Mouse (Mus musculus) gastrocnemius, adult 8-10 months (tissue): ENCODE results near the gene Robo4. TPM values are rescaled to one million over a fixed set of nuclear protein-coding genes. Genes with fewer than 3 reads are reported as not detected.

Experiments used
- DNase-seq, 2 experiments: peaks; one replicate each; pipeline ENCODE4 v3.0.0; 2022; ENCODE audit warnings: low spot score in 2 of 2
- total RNA-seq, 4 experiments: library from RNA; stranded (reverse); gene quantifications; 2 replicates each; pipeline ENCODE4 v1.2.4; 2022

Gene Robo4
- total RNA-seq, 4 experiments from 2014 or later: 6.8 to 9.2 (median 7.1) TPM

DNA sequence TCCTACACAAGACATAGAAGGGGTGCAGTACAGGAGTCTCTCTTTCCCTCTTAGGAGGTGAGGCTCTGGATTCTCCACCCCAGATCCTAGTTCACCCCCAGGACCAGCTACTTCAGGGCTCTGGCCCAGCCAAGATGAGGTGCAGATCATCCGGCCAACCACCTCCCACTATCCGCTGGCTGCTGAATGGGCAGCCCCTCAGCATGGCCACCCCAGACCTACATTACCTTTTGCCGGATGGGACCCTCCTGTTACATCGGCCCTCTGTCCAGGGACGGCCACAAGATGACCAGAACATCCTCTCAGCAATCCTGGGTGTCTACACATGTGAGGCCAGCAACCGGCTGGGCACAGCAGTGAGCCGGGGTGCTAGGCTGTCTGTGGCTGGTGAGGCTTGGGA is 804 bp downstream of the Robo4 start:
- no peak for DNase-seq

DNA sequence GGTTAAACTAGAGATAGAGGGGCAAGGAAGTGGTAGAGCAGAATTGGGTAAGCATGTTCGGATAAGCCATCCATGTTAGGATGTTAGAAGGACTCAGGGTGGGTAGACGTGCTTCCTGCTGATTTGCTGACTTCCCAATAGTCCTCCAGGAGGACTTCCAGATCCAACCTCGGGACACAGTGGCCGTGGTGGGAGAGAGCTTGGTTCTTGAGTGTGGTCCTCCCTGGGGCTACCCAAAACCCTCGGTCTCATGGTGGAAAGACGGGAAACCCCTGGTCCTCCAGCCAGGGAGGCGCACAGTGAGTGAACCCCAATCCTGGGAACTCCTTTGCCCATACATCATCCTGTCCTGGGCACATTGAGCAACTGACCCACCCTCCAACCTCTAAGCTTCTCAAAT is 1.3 kb downstream of the Robo4 start:
- no peak for DNase-seq

DNA sequence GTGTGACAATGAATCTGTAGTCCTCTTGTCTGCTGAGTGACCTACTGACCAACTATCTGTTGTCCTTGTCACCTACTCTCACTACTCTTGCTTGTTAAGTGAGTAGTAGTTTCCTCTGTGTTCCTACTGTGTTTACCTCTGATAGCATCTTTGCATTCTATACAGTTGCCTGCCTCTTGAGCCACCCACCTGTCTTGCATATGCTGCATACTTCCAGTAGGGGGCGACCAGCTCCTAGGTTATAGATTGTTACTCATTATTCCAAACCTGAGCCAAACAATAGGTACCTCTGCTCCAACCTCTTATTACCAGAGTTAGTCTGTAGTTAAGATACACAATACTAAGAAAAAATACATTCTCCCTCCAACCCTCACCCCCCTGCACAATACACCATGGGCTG is 4.7 kb downstream of the Robo4 start:
- no peak for DNase-seq

DNA sequence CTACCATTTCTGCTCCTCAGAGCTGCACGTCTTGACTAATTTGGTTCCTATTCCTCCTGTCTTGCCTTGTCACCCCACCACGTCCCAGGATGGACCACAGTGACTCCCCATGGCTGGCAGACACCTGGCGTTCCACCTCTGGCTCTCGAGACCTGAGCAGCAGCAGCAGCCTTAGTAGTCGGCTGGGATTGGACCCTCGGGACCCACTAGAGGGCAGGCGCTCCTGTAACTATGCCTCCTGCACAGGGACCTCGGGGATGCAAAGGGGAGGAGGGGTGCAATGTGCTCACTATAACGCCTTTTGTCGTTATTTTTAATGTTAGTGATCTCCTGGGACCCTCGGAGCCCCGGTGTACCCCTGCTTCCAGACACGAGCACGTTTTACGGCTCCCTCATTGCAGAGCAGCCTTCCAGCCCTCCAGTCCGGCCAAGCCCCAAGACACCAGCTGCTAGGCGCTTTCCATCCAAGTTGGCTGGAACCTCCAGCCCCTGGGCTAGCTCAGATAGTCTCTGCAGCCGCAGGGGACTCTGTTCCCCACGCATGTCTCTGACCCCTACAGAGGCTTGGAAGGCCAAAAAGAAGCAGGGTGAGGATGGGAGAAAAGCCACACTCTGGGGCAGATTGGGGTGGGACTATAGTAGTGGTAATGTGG is 6.3 kb downstream of the Robo4 start:
- no peak for DNase-seq

DNA sequence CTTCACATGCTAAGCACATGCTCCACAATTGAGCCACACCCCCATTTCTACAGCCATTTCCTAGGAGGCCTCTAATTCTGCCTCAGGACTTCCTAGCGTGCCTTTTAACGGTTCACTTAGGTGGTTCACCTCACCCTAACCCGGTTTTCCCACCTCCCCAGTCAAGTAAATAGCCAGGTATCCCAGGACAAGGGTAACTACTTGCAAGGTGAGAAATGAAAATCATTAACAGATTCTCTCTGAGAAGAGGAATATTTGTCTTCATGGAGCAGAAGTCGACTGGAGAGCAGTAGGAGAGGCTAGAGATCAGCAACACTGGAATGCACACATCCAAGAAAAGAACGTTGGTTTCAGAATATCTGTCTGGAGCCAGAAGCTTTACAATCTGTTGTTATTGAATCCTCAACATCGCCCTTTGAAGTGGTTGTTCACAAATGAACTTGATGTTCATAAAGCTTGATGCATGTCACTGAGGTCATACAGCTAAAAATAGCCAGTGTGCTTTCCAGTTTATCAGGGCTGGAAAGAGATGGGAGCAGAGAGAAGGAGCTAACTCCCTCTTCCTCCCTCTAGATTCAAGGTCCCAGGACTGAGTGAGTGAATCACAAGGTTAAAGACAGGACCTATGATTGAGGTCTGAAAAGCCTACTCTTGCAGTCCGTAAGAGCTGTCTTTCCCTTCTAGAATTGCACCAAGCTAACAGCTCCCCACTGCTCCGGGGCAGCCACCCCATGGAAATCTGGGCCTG is 8.2 kb downstream of the Robo4 start:
- no peak for DNase-seq

DNA sequence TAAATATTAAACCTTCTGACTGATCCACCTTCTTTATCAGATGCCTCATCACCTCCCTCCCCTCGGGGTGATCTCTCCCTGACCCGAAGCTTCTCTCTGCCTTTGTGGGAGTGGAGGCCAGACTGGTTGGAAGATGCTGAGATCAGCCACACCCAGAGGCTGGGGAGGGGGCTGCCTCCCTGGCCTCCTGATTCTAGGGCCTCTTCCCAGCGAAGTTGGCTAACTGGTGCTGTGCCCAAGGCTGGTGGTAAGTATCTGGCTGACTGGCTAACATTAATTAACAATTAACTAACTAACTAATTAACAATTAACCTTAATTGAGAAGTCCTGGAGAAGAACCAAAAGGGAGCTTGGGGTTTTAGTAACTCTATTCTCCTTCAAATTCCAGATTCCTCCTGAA is 11.3 kb downstream of the Robo4 start:
- no peak for DNase-seq

DNA sequence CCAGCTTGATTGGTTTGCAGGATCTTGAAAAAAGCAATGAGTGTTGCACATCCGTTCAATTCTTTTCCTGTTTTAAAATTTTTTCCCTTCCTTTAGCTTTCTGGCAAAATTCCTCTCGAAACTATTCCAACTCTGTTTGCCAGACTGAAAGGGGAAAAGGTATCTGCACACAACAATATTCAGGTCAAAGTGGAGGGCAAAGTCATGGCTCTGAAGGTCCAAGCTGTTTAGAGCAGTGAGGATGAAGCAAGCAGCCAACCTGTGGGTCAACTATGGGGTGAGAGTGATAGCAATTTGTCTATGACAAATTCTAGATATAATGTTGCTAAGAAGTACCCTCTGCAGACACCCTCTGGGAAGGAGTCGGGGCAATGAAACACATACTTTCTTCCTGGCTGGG is 13.0 kb downstream of the Robo4 start:
- DNase-seq: no peak

DNA sequence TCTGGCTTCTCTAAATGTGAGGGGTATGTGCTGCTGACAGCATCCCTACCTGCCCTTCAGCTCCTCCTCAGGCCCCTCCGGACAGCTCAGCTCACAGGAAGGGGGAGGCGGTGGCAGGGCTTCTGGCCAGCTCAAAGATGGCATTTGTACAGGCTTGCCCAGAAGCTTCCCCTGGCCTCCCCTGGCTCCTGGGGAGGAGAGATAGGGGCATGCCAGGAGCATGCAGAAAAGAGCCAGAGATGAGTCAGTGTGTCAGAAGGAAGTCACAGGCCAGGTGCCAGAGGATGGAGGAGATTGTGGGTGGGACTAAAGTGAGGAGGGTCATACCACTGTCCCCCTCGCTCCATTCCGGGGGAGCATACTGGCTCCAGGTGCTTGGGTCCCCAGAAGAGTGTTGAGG is 17.1 kb downstream of the Robo4 start:
- DNase-seq: no peak

DNA sequence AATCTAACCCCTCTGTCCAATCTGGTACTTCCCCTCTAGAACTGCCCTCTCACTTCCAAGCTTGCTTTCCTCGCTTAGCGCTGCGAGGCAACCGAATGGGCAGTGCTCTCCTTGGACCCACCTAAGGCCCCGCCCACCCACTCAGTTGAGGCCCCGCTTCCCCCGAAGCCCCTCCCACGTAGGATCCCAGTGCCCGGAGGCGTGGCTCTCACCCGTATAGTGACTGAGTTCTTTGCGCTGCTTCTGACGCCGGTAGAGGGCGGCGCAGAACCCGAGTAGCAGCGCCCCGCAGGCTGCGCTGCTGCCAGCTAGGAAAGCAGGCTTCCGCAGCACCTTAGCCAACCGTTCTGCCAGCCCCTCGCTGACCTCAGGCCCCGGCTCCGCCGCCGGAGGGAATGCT is 19.0 kb downstream of the Robo4 start:
- DNase-seq: peak; percentile 53 to 68

DNA sequence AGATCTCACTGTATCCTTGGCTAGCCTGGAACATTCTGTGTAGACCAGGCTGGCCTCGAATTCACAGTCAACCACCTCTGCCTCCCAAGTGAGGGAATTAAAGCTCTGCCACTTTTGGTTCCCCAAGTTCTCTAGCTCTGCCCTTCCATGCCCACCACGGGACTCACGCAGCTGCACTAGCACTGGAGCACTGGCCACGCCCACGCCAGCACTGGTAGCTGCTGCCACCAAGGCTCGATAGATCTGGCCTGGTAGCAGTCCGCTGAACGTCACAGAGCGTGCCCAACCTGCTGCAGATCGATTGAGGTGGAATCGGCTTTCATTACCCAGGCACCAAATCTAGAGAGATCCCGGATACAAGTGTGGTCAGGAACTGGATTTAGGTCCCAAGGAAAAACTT is 19.5 kb downstream of the Robo4 start:
- peak in 1 of 2 experiments; percentile 19 for DNase-seq

DNA sequence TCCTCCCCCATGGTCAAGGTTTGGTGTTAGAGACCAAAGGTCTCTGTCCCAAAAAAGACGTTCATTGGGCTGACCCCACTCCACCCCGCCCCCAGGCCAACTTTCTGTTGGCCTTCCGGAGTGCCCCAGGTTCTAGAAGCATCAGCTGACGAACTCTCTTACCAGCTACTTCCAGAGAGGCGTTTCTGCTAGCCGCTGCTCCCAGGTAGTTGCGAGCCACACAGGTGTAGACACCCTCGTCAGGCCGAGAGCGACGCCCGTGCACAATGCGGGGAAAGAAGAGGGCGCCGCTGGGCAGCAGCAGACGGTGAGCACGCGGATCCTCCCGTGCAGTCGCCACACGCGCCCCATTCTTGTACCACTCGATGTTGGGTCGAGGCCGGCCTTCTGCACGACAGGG is 27.6 kb downstream of the Robo4 start:
- no peak for DNase-seq

DNA sequence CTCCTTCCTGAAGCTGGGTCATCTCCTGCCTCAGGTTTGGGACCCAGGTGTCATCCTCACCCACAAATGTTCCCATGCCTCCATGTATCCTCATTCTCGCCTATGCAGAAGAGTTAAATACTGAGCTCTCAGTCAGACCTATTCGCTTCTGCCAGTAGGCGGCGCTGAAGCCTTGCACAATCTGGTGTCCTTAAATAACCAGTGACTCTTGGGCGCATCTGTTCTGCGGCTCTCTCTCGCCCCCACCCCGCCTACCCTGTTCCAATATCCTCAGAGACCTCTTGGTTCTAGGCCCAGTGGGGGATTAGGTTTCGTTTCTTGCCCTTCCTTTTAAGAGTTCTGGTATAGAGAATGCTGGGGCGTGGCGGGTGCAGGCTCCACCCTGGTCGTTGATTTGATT is 28.9 kb downstream of the Robo4 start:
- DNase-seq: peak; percentile 63 to 78

DNA sequence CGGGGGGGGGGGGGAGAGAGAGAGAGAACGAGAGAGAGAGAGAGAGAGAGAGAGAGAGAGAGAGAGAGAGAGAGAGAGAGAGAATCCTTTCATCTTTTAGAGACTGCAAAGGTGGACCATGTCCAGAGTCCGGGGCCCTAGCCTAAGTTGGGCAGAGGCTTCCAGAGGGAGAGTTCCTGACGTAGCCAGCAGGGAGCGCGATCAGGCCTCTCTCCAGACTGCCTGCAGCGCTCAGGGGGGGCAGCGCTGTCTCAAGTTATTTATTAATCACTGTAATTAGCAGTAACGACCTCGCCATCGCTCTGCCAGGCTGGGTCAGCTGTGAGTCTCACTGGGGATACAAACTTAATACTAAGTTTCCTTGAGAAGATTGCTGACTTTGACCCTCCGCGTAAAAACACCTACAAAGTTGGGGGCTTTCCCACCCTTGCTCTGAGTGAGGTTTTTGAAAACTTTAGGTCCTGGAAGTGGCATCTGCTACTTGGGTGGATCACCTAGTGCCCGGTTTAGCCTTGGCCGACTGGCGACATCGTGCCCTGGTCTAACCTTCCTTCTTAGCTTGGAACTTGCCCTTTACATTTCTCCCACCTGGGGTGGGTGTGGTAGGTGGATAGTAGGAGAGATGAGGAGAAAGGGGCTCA is 30.4 kb downstream of the Robo4 start:
- DNase-seq: no peak

DNA sequence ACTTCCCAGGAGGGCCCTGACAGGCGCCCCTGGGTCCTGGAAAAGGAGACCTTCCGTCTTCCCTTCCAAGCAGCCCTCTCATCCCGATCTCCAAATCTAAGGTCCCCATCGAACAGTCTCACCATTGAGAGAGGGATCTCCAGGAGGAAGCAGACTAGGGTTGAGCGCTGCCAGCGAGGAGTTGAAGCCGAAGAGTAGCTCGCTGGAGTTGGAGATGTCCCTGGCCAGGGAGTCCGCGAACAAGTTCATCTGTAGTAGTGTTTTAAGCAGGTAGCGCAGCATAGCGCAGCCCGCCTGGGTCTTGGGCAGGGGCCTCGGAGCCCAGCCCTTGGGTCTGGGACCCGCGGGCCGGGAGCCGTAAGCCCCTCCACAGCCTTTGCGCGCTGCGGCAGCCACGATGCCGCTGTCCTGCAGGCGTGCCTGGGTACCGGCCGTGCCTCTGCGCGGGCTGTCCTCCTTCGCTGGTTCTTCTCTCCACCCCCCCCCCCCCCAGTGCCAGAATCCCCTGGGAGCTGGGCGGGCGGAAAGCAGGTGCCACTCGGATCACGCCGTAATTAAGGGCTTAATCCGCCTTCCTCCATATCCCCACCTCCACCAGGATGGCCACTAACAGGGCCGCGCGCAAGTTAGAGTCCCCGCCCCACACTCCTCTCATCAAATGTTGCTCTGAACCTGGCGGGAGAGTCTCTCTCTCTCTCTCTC is 31.2 kb downstream of the Robo4 start, which contains the start of gene Robo3:
Robo3 (minus strand) TSS at position 527 of the 702 bp plus-strand sequence.
- no peak for DNase-seq

DNA sequence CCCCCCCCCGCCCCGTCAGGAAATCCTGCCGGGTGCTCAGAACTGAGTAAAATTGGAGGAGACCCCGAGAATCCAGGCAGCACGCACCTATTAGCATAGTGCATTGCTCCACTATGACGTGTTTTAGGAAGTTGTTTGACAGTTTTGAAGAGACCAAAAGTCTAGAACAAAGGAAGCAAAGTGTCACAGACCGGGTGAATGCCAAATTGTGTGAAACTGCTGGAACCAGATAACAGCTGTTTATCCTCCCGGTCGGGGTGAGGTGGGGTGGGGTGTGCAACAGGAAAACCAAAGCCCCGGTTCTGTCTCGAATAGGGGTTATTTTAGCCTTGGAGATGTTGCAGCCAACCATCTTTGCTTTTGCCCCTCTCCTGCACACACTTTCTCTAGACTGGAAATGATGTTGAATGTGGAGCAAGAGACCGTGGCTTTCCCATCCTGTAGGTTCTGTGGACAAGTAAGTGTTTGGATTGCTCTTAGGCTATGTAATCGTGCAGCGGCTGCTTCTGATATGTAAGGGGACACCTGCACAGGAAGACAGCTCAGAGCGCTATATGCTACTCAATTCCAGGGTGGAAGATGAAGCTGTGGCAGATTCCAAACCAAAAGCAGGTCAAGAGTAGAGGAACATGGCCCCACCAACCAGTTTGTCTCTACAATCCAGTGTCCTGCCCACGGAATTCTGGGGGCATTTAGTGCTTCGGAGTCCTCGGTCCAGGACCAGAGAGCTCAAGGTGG is 32.3 kb downstream of the Robo4 start:
- DNase-seq: no peak

DNA sequence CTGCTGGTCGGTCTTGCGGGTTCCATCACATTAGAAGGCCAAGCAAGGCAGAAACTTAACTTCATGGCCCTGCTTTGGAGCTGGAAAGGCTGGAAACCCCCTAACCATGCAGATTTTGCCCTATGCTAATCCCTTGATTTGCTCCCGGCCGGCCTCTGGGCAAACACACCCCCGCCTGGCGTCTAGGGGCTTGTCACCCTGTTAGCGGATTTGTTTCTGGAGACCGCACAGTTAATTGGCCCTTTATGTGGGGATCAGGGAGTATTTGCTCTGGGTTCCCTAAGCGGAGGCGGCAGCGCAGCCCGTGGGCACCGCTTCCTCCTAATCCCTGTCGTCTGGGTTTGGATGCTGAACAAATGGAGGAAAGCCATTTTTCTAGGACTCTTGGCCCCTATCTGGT is 33.2 kb downstream of the Robo4 start:
- DNase-seq: no peak

DNA sequence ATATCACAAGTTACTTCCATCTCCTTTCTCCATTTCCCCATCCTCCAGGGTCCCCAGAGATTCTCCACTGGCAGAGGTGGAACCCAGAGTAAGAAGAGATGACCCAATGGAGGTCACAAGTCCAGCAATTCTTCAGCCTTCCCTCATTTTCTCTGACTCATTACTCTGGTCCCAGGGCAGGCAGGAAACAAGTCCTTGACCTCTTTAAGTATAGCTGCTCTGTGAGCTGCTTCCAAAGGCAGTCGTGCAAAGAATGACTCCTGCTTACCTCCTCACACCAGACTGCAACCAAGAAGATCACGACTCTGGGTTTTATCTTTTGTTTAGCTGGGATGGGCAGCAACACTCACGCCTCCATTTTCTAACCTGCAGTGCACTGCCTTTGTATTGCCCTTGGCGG is 33.9 kb downstream of the Robo4 start:
- no peak for DNase-seq

DNA sequence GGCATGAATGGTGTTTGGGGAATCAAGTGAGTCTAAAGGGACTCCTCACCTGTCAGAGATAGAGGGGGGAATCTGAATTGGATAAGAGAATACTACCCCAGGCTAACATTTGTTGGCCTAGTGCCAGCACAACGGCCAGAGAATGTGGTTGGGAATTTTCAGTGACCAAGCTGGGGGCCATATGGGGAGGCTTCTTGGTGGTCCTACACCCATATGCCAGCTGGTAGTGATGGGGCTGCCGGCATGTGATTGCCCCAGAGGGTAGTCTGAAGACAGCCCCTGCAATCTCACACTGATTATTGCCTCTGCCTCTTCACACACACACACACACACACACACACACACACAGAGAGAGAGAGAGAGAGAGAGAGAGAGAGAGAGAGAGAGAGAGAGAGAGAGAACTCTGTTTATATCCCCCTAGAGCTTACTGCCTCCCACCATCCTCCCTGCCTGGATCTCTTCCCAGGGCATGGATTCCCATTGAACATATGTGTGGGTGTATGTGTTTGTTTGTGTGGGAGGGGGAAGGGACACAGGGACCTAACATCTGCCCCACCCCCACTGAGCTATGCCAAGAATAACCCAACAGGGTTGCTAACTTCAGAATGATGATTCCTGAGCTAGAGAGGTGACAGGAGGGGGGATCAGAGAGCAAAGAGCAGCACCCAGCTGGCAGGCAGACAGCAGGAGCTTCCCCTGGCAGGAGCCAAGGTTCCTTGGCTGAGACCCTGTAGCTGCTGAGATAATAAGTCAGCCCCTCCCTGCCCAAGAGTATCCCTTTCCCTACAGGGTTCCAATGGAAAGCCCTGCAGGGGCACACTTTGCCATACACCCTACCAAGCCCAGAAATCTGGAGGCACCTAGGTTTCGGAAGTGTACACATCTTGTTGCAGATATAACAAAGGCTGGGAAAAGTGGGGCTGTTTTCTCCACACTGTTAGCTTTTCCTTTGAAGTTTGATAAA is 36.4 kb downstream of the Robo4 start:
- no peak for DNase-seq

DNA sequence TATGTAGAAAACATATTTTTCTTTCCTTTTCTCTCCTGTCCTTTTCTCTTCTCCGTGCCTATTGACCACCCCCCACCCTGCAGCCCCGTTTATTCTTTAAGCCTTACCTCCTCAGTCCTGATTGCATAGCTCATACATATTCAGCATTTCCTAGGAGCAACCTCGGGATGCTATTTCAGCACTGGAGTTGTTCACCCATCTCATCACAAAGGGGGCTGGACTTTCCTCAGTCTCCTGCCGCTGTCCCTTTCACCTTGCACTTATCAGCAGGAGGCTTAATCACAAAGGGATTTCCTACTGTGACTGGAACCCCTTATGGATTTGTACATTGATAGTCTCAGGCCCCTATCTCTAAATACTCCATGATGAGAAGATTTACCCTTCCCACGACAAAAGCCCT is 50.7 kb downstream of the Robo4 start:
- no peak for DNase-seq

DNA sequence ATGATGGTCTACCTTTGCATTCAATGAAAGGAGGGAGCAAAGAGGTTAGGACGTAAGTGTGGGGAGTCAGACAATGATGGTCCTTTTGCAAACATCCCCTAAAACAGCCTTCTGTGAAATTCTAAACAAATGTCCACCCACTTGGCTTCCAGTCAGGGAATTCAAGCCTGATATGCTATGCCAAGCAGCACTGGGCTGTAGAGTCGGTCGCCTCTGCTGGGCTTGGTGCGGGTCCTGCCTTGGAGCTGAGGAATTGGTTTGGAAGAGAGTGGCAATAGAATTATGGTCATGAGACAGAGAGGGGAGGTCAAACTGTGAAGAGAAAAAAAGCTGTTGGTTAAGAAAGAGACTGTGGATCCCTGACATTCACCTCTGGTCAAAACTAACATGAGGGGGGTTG is 51.6 kb downstream of the Robo4 start:
- no peak for DNase-seq
